Mouse (Mus musculus): ENCODE results near the gene BC004004. TPM values are rescaled to one million over a fixed set of nuclear protein-coding genes. Genes with fewer than 3 reads are reported as not detected.
A peak's percentile ranks its signal among the peaks of the same experiment; 100 is the strongest.
"Not testable (repeated sequence)": the region's sequence is repeated elsewhere in the genome, so short reads cannot be mapped to it uniquely, and the experiment has no call there.

BC004004 gene
- polyA plus RNA-seq, 1 experiment from 2014 or later = 125 TPM

DNA sequence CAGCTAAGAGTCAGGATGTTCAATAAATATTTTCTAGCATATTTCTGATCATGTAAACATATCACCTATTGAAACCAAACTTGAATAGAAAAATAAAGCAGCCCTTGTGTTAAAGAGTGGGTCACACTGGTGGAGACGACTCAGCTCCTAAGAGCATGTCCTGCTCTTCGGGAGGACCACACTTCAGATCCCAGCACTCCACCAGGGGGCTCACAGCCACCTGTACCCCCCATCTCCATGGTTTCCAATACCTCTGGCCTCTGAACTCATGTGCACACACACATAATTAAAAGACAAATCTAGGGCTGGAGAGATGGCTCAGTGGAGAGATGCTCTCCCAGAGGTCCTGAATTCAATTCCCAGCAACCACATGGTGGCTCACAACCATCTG, 6.3 kb upstream of the BC004004 start:
- peak overlapping the region; percentile 71 for H3K4me2 ChIP-seq

DNA sequence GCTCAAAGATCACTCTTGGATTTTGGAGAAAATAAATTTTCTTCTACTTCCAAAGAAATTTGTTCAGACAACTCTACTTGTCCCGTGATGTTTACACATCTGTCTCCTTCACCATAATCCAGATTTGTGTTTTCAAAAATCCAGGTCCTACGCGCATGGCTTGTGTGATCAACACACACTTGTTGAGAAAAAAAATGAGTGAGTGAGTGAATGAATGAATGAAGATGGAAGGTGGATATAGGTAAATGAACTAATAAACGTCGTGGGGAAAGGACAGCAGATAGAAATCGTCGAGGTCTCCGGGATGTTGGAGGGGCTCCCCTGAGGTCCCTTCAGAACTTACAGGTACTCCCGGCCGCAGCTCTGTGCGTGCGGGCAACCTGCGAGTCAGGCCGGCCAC, 5.2 kb upstream of the BC004004 start:
- 0 out of 2 replicates have a peak, but pooled peaks have one; percentile 23 for ATAC-seq (ENCODE audit: low read depth)

More for the DNA sequence above, 6.3 kb upstream of the BC004004 start:
- Histone ChIP-seq H3K27me3 (no peaks in the 10 kb centered on the region), H3K4me3 (no peak overlapping the region), H3K36me3 (peaks cover 31% of the 10 kb centered on the region), H3K9me3 (no peaks in the 10 kb centered on the region), H3K27ac (replicated peaks) (no peak overlapping the region), H3K9ac (no peak overlapping the region), H3K4me1 (replicated peaks) (peaks cover 49% of the 10 kb centered on the region)
- 66% methylated on average over 2 of the region's 2 CpGs for WGBS
- no peak for ATAC-seq (ENCODE audit: low read depth)

GRCm38 (mm10) chr17:29263840-29264633, 4.6 kb upstream of the BC004004 start, which contains the start of gene Ppil1:
Ppil1 (minus strand) TSS chr17:29264186.
- Histone ChIP-seq H3K4me3 (peak within 1 kb of the TSS; percentile 77), H3K4me2 (peak within 1 kb of the TSS; percentile 71), H3K27me3 (no peaks in the 10 kb centered on the region), H3K4me1 (replicated peaks) (peaks cover 47% of the 10 kb centered on the region), H3K27ac (replicated peaks) (peak within 1 kb of the TSS; percentile 96), H3K36me3 (peaks cover 17% of the 10 kb centered on the region), H3K9ac (peak within 1 kb of the TSS; percentile 79), H3K9me3 (no peaks in the 10 kb centered on the region)
- 8% methylated on average over 38 of the region's 38 CpGs for WGBS
- ATAC-seq (ENCODE audit: low read depth) = peak; percentile 65

More for the DNA sequence above, 5.2 kb upstream of the BC004004 start:
- H3K9me3 ChIP-seq = no peaks in the 10 kb centered on the region
- H3K27ac ChIP-seq (replicated peaks) = peak overlapping the region; percentile 96
- H3K4me1 ChIP-seq (replicated peaks) = peaks cover 53% of the 10 kb centered on the region
- H3K9ac ChIP-seq = peak overlapping the region; percentile 79
- H3K27me3 ChIP-seq = no peaks in the 10 kb centered on the region
- H3K4me3 ChIP-seq = peak overlapping the region; percentile 77
- 1% methylated on average over 14 of the region's 14 CpGs for WGBS
- H3K4me2 ChIP-seq = peak overlapping the region; percentile 71
- peaks cover 19% of the 10 kb centered on the region for H3K36me3 ChIP-seq

GRCm38 (mm10) chr17:29264760-29265159, 3.8 kb upstream of the BC004004 start:
- H3K36me3 ChIP-seq = peaks cover 17% of the 10 kb centered on the region
- peak overlapping the region; percentile 79 for H3K9ac ChIP-seq
- no peaks in the 10 kb centered on the region for H3K9me3 ChIP-seq
- 86% methylated on average over 5 of the region's 5 CpGs for WGBS
- H3K4me1 ChIP-seq (replicated peaks) = peaks cover 45% of the 10 kb centered on the region
- peak overlapping the region; percentile 96; the same call in 1 of the 2 replicates for H3K27ac ChIP-seq (replicated peaks)
- no peaks in the 10 kb centered on the region for H3K27me3 ChIP-seq
- peak overlapping the region; percentile 71 for H3K4me2 ChIP-seq
- ATAC-seq (ENCODE audit: low read depth) = no peak
- H3K4me3 ChIP-seq = peak overlapping the region; percentile 77

GRCm38 (mm10) chr17:29267040-29267439, 1.5 kb upstream of the BC004004 start:
- not testable (repeated sequence) for H3K9me3 ChIP-seq; H3K4me3 ChIP-seq; H3K9ac ChIP-seq; H3K4me2 ChIP-seq; ATAC-seq (ENCODE audit: low read depth); H3K27ac ChIP-seq (replicated peaks); H3K27me3 ChIP-seq; H3K36me3 ChIP-seq
- H3K4me1 ChIP-seq (replicated peaks) = peaks cover 44% of the 10 kb centered on the region
- 93% methylated on average over 2 of the region's 2 CpGs for WGBS

DNA sequence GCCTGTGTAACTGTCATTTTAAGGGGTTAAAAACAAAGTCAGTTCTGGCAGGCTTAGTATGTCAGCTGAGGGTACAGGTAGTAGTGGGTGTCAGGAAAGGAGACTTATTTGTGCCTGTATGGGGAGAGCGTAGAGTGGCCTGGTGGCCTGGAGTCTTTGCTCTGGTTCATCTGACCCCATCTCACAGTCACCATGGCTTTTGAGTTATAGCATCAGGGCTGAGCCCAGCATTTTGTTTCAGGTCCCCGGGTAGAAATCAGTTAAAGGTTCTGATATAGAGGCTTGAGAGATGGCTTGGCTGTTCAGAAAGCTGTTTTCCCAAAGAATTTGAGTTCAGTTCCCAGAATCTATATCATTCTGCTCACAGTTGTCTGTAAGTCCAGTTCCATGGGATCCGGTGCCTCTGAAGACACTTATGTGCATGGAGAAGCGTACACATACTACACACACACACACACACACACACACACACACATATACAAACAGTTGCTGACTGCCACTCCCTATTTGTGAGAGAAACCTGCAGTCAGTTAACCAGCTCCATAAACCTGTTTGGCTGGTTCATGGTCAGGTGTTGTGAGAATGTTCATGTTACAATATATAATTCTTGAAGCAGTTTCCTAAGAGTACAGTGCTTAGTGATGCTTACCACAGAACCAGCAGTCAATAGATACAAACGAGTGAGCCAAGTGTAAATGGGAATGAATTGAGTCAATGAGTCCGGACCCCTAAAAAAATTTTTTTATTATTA, 482 bp upstream of the BC004004 start:
- no peaks in the 10 kb centered on the region for H3K36me3 ChIP-seq
- H3K4me2 ChIP-seq = peak overlapping the region; percentile 63
- peaks cover 33% of the 10 kb centered on the region for H3K4me1 ChIP-seq (replicated peaks)
- no peaks in the 10 kb centered on the region for H3K9me3 ChIP-seq
- H3K27me3 ChIP-seq = no peaks in the 10 kb centered on the region
- H3K27ac ChIP-seq (replicated peaks) = peak overlapping the region; percentile 42
- peak; percentile 32 for ATAC-seq (ENCODE audit: low read depth)
- WGBS = 60% methylated on average over 6 of the region's 6 CpGs
- H3K9ac ChIP-seq = peak overlapping the region; percentile 64
- H3K4me3 ChIP-seq = peak overlapping the region; percentile 81

DNA sequence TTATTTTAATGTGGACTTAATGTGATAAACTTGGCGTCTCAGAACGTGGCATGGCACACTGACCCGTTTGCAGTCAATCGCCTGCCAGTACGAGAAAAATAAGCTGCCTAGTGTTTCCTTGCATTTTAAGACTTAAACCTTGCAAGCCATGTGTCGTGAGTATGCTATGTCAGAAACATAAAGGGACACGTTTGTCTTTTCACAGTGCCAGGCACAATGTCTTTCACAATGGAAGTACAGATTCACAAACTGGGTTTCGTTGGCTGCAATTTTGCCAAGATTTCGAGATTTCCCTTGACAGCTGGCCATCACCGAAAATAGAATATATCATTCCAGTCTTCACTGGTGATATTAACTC, 740 bp downstream of the BC004004 start:
- 20% methylated on average over 10 of the region's 10 CpGs for WGBS

DNA sequence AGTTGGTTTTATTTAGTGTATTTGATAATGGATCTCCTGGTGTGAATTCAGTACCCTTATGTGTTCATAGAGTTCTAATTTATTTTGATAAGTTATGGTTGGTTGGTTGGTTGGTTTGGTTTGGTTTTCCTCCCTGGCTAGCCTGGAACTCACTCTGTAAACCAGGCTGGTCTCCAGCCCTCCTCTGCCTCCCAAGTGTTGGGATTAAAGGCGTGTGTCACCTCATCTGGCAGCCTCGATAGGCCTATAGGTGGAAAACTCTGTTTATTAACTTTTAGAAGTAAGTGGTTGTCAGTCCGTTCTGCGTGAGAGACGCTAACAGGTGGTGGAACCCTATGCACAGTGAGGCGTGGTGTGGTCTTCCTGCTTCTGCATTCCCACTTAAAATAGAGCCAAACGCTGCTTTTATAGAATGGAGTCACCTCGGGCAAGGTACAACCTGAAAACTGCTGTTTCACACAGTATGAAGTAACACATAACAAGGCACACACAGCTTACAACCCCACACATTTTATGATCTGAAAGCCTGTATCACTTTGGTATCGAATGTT, 1.6 kb downstream of the BC004004 start:
- no peak for ATAC-seq (ENCODE audit: low read depth)
- Histone ChIP-seq H3K4me1 (replicated peaks) (peaks cover 28% of the 10 kb centered on the region), H3K27ac (replicated peaks) (no peak overlapping the region), H3K4me3 (0 out of 2 replicates have a peak overlapping the region, but pooled peaks have one; percentile 81), H3K9me3 (no peaks in the 10 kb centered on the region), H3K36me3 (no peaks in the 10 kb centered on the region), H3K27me3 (no peaks in the 10 kb centered on the region), H3K4me2 (peak overlapping the region; percentile 63), H3K9ac (no peak overlapping the region)
- 92% methylated on average over 9 of the region's 9 CpGs for WGBS

More for the DNA sequence above, 740 bp downstream of the BC004004 start:
- Histone ChIP-seq H3K9ac (peak overlapping the region; percentile 94), H3K4me2 (peak overlapping the region; percentile 63), H3K36me3 (no peaks in the 10 kb centered on the region), H3K4me3 (peak overlapping the region; percentile 81), H3K27me3 (no peaks in the 10 kb centered on the region), H3K4me1 (replicated peaks) (peaks cover 32% of the 10 kb centered on the region), H3K9me3 (no peaks in the 10 kb centered on the region), H3K27ac (replicated peaks) (peak overlapping the region; percentile 92)
- ATAC-seq (ENCODE audit: low read depth) = no peak

DNA sequence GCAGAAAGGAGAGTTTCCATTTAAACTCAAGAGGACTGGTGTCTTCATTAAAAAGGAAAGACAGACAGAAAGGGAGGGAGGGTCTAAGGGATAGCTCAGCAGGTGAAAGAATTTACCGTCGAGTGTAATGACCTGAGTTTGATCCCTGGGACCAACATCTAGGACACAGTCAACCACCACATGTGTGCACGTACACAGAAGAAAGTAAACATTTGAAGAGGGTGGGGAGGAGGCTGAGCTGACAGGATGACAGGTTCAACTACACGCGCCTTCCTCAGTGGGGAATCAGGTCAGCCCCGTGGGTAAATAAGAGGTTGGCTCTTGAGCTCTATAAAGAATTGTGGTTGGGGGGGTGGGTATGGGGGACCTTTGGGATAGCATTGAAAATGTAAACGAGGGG, 4.6 kb downstream of the BC004004 start:
- no peak overlapping the region for H3K9ac ChIP-seq
- H3K4me3 ChIP-seq = no peak overlapping the region
- ATAC-seq (ENCODE audit: low read depth) = no peak
- H3K36me3 ChIP-seq = 0 out of 2 replicates have a peak, but pooled peaks cover 5% of the 10 kb centered on the region
- no peak overlapping the region for H3K27ac ChIP-seq (replicated peaks)
- peaks cover 25% of the 10 kb centered on the region for H3K4me1 ChIP-seq (replicated peaks)
- no peak overlapping the region for H3K4me2 ChIP-seq
- H3K9me3 ChIP-seq = no peaks in the 10 kb centered on the region
- 84% methylated on average over 7 of the region's 7 CpGs for WGBS
- H3K27me3 ChIP-seq = no peaks in the 10 kb centered on the region

- Histone ChIP-seq H3K9me3 (no peaks in the 10 kb centered on the region), H3K36me3 (0 out of 2 replicates have a peak, but pooled peaks cover 12% of the 10 kb centered on the region), H3K9ac (no peak overlapping the region), H3K4me2 (no peak overlapping the region), H3K4me3 (no peak overlapping the region), H3K27ac (replicated peaks) (no peak overlapping the region), H3K4me1 (replicated peaks) (peaks cover 22% of the 10 kb centered on the region), H3K27me3 (no peaks in the 10 kb centered on the region)
- 72% methylated on average over 11 of the region's 11 CpGs for WGBS
- no peak for ATAC-seq (ENCODE audit: low read depth)
Measured at GRCm38 (mm10) chr17:29273889-29274288, 5.3 kb downstream of the BC004004 start.

DNA sequence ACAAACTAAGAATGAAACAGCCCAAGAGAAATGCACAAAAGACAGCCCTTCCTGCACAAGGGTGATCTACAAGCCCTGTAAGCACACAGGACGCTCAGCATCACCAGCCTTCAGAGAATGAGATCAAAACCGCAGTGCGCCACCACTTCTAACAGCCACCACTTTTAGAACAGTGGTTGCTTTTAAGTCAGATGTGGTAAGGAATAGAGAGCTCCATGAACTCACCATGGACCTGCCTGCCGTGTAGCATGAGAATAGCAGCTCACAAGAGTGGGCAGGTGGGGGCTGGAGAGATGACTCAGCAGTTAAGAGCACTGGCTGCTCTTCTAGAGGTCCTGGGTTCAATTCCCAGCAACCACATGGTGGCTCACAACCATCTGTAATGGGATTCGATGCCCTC, 11.8 kb downstream of the BC004004 start:
- Histone ChIP-seq H3K9ac (no peak overlapping the region), H3K9me3 (no peaks in the 10 kb centered on the region), H3K4me1 (replicated peaks) (0 out of 2 replicates have a peak, but pooled peaks cover 9% of the 10 kb centered on the region), H3K4me2 (no peak overlapping the region), H3K36me3 (peaks cover 57% of the 10 kb centered on the region), H3K4me3 (no peak overlapping the region), H3K27me3 (no peaks in the 10 kb centered on the region), H3K27ac (replicated peaks) (no peak overlapping the region)
- ATAC-seq (ENCODE audit: low read depth) = no peak
- WGBS = 94% methylated on average over 5 of the region's 5 CpGs

DNA sequence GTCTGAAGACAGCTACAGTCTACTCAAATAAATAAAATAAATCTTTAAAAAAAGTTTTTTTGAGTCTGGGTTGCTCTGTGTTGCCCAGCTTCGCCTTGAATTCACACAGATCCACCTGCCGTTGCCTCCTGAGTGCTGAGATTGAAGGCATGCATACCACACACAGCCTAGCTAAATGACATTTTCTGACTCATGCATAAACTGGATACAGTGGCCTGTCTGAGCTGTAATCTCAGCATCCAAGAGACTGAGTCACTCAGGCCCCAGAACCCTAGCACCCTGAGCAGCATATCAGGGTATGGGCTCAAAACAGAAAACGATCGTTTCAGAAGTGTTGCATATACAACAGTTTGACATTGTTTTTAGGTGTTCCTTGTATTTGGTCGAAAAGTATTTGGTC, 13.0 kb downstream of the BC004004 start:
- Histone ChIP-seq H3K36me3 (peaks cover 62% of the 10 kb centered on the region), H3K27ac (replicated peaks) (no peak overlapping the region)

More for the DNA sequence above, 13.0 kb downstream of the BC004004 start:
- Histone ChIP-seq H3K4me2 (no peak overlapping the region), H3K4me1 (replicated peaks) (0 out of 2 replicates have a peak, but pooled peaks cover 9% of the 10 kb centered on the region), H3K27me3 (no peaks in the 10 kb centered on the region), H3K9me3 (no peaks in the 10 kb centered on the region), H3K9ac (no peak overlapping the region), H3K4me3 (no peak overlapping the region)
- ATAC-seq (ENCODE audit: low read depth) = no peak
- 90% methylated on average over 5 of the region's 5 CpGs for WGBS

Measured in neural tube, embryonic 13.5 days (tissue).